Mouse (Mus musculus): ENCODE results near the gene Rpp14. TPM values are rescaled to one million over a fixed set of nuclear protein-coding genes. Genes with fewer than 3 reads are reported as not detected.
A peak's percentile ranks its signal among the peaks of the same experiment; 100 is the strongest.

The Rpp14 gene
- polyA plus RNA-seq, 1 experiment from 2014 or later: 34.0 TPM

- no peaks in the 10 kb centered on the region for H3K27me3 ChIP-seq (replicated peaks; ENCODE audit: control insufficient read depth, insufficient read depth, low read length)
- H3K9ac ChIP-seq (ENCODE audit: low read depth, low read length): peak overlapping the region; percentile 46; the same call in 1 of the 2 replicates
- TF ChIP-seq CTCF (IDR thresholded peaks at IDR 0.05; ENCODE audit: low read depth): no peak
- peaks cover 6% of the 10 kb centered on the region; the same call in 1 of the 2 replicates for H3K4me1 ChIP-seq (replicated peaks; ENCODE audit: control insufficient read depth, insufficient read depth, low read length)
- H3K4me2 ChIP-seq (replicated peaks; ENCODE audit: low read depth): peak overlapping the region; percentile 44
- no peaks in the 10 kb centered on the region for H3K9me3 ChIP-seq (ENCODE audit: control insufficient read depth)
- 25% methylated on average over 3 of the region's 3 CpGs for WGBS
- no peak overlapping the region for H3K4me3 ChIP-seq (ENCODE audit: low read depth, low read length)
- peak overlapping the region; percentile 77 for H3K27ac ChIP-seq (ENCODE audit: low read depth, low read length)
- ATAC-seq: no peak
- H3K36me3 ChIP-seq (ENCODE audit: control insufficient read depth, insufficient read depth): peaks cover 14% of the 10 kb centered on the region
These were observed 14.9 kb downstream of the Rpp14 start for GRCm38 (mm10) chr14:8094931-8095561.

DNA sequence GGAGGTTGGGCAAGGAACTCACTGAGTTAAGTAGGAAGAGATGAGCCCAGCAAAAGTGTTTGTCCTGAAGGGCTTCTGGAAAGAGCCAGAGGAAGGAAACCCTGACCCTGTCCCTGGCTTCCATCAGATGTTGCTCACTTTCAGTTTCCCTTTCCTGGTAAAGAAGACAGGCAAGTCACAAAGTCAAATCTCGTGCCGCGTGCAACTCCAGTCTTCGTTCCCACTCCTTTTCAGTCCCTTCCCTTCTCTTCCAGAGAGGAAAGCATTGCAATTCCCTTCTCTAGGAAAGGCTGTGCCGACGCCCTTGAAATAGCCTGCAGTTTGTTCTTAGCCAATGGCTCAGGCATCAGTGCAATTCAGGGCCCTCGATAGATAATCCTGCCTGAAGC is 15.4 kb downstream of the Rpp14 start:
- Histone ChIP-seq H3K4me3 (ENCODE audit: low read depth, low read length) (peak overlapping the region; percentile 14; the same call in 1 of the 2 replicates), H3K4me2 (replicated peaks; ENCODE audit: low read depth) (peak overlapping the region; percentile 44), H3K27me3 (replicated peaks; ENCODE audit: control insufficient read depth, insufficient read depth, low read length) (no peaks in the 10 kb centered on the region), H3K9ac (ENCODE audit: low read depth, low read length) (peak overlapping the region; percentile 46; the same call in 1 of the 2 replicates), H3K36me3 (ENCODE audit: control insufficient read depth, insufficient read depth) (peaks cover 9% of the 10 kb centered on the region), H3K27ac (ENCODE audit: low read depth, low read length) (peak overlapping the region; percentile 77), H3K4me1 (replicated peaks; ENCODE audit: control insufficient read depth, insufficient read depth, low read length) (peaks cover 8% of the 10 kb centered on the region; the same call in 1 of the 2 replicates), H3K9me3 (ENCODE audit: control insufficient read depth) (no peaks in the 10 kb centered on the region)
- 18% methylated on average over 7 of the region's 7 CpGs for WGBS
- no peak for TF ChIP-seq CTCF (IDR thresholded peaks at IDR 0.05; ENCODE audit: low read depth)
- no peak for ATAC-seq

- peak within 1 kb of the TSS; percentile 88 for H3K4me3 ChIP-seq (ENCODE audit: low read depth, low read length)
- TF ChIP-seq CTCF (IDR thresholded peaks at IDR 0.05; ENCODE audit: low read depth): no peak
- no peaks in the 10 kb centered on the region for H3K9me3 ChIP-seq (ENCODE audit: control insufficient read depth)
- under 1% methylated on average over 54 of the region's 89 CpGs for WGBS
- H3K27me3 ChIP-seq (replicated peaks; ENCODE audit: control insufficient read depth, insufficient read depth, low read length): no peaks in the 10 kb centered on the region
- H3K36me3 ChIP-seq (ENCODE audit: control insufficient read depth, insufficient read depth): no peaks in the 10 kb centered on the region
- ATAC-seq: peak; percentile 88
- H3K9ac ChIP-seq (ENCODE audit: low read depth, low read length): peak within 1 kb of the TSS; percentile 88
- peak within 1 kb of the TSS; percentile 71 for H3K4me2 ChIP-seq (replicated peaks; ENCODE audit: low read depth)
- peaks cover 8% of the 10 kb centered on the region; the same call in 1 of the 2 replicates for H3K4me1 ChIP-seq (replicated peaks; ENCODE audit: control insufficient read depth, insufficient read depth, low read length)
- H3K27ac ChIP-seq (ENCODE audit: low read depth, low read length): peak within 1 kb of the TSS; percentile 90
These were observed 18.0 kb downstream of the Rpp14 start, which contains the start of gene Pxk for GRCm38 (mm10) chr14:8097978-8098686. TSS of gene Pxk (plus strand) at chr14:8098211.

DNA sequence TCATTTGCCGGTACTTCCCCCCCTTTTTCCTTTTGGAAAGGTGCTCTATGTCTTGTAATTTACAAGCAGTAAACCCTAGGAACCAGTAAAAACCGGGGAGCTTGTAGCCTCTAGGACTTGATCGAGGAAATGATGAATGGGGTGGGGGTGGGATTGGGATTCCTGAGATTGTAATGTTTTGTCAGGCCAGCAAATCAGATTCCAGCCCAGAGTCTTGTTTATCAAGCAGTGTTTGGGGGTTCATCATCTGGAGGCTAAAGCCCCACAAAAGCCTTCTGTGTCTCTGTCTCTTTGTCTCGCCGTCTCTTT is 18.5 kb downstream of the Rpp14 start:
- H3K36me3 ChIP-seq (ENCODE audit: control insufficient read depth, insufficient read depth): no peaks in the 10 kb centered on the region
- H3K4me3 ChIP-seq (ENCODE audit: low read depth, low read length): peak overlapping the region; percentile 88
- no peaks in the 10 kb centered on the region for H3K27me3 ChIP-seq (replicated peaks; ENCODE audit: control insufficient read depth, insufficient read depth, low read length)
- H3K9ac ChIP-seq (ENCODE audit: low read depth, low read length): peak overlapping the region; percentile 88
- peak overlapping the region; percentile 71 for H3K4me2 ChIP-seq (replicated peaks; ENCODE audit: low read depth)
- TF ChIP-seq CTCF (IDR thresholded peaks at IDR 0.05; ENCODE audit: low read depth): no peak
- no peak for ATAC-seq
- no peaks in the 10 kb centered on the region for H3K9me3 ChIP-seq (ENCODE audit: control insufficient read depth)
- H3K4me1 ChIP-seq (replicated peaks; ENCODE audit: control insufficient read depth, insufficient read depth, low read length): peaks cover 8% of the 10 kb centered on the region; the same call in 1 of the 2 replicates
- H3K27ac ChIP-seq (ENCODE audit: low read depth, low read length): peak overlapping the region; percentile 90
- WGBS: 5% methylated on average over 5 of the region's 5 CpGs

DNA sequence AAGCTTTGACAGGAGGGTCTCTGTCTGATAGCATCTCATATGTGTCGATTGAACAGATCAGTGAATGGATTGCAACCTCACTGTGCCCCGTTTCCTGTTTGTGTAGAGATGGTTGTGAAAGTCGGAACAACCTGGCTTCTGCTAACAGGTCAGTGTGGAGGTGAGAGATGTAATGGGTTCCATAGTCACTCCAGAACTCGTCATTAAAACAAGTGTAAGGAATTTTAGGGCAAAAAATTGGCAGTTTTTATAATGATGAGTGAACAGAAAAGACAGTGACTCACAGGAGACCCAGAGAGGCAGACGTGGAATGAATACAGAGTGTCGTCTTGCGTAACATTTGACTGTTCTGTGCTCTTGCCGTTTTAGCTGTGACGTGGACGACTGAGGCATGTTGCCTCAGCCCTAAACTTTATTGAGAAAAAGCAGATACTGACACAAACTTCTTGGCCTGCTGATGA is 19.4 kb downstream of the Rpp14 start:
- Histone ChIP-seq H3K9me3 (ENCODE audit: control insufficient read depth) (no peaks in the 10 kb centered on the region), H3K4me3 (ENCODE audit: low read depth, low read length) (peak overlapping the region; percentile 88), H3K27ac (ENCODE audit: low read depth, low read length) (no peak overlapping the region; the same call in 1 of the 2 replicates), H3K4me2 (replicated peaks; ENCODE audit: low read depth) (peak overlapping the region; percentile 71), H3K27me3 (replicated peaks; ENCODE audit: control insufficient read depth, insufficient read depth, low read length) (no peaks in the 10 kb centered on the region), H3K4me1 (replicated peaks; ENCODE audit: control insufficient read depth, insufficient read depth, low read length) (peaks cover 8% of the 10 kb centered on the region; the same call in 1 of the 2 replicates), H3K9ac (ENCODE audit: low read depth, low read length) (0 out of 2 replicates have a peak overlapping the region, but pooled peaks have one; percentile 7), H3K36me3 (ENCODE audit: control insufficient read depth, insufficient read depth) (no peaks in the 10 kb centered on the region)
- no peak for TF ChIP-seq CTCF (IDR thresholded peaks at IDR 0.05; ENCODE audit: low read depth)
- 32% methylated on average over 10 of the region's 10 CpGs for WGBS
- no peak for ATAC-seq

DNA sequence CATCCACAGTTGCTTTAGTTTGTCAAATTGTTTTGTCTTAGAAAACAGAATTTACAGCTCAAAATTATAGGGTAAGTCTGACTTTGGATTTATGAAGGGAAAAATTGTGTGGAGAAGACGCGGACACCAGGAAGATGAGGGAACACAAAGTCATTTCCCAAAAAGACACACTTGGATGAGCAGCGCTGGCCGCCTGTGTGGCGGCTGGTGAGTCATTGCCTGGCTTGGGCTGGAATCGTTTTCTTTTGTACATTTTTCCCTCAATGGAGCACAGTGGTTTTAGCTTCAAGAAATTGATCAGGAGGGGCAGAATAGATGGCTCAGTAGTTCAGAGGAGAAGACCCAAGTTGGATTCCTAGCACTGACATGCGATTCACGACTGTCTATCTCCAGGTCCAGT is 21.7 kb downstream of the Rpp14 start:
- no peak for ATAC-seq
- no peak for TF ChIP-seq CTCF (IDR thresholded peaks at IDR 0.05; ENCODE audit: low read depth)
- 0 out of 2 replicates have a peak, but pooled peaks cover 5% of the 10 kb centered on the region for H3K36me3 ChIP-seq (ENCODE audit: control insufficient read depth, insufficient read depth)
- 88% methylated on average over 8 of the region's 8 CpGs for whole genome bisulfite sequencing
- H3K9ac ChIP-seq (ENCODE audit: low read depth, low read length): no peak overlapping the region
- no peaks in the 10 kb centered on the region for H3K9me3 ChIP-seq (ENCODE audit: control insufficient read depth)
- no peaks in the 10 kb centered on the region for H3K27me3 ChIP-seq (replicated peaks; ENCODE audit: control insufficient read depth, insufficient read depth, low read length)
- H3K4me3 ChIP-seq (ENCODE audit: low read depth, low read length): no peak overlapping the region
- H3K4me1 ChIP-seq (replicated peaks; ENCODE audit: control insufficient read depth, insufficient read depth, low read length): peaks cover 4% of the 10 kb centered on the region; the same call in 1 of the 2 replicates
- H3K4me2 ChIP-seq (replicated peaks; ENCODE audit: low read depth): no peak overlapping the region
- no peak overlapping the region for H3K27ac ChIP-seq (ENCODE audit: low read depth, low read length)
